In genomic region chr6:52851019-52851418, GRCm38 (mm10) we compare ENCODE assay signal across 8 mouse cellular contexts.
A peak's percentile ranks its signal among the peaks of the same experiment; 100 is the strongest.
DNase-seq lines count a peak whose midpoint lies in the region; ATAC-seq and TF ChIP-seq lines count a peak whose summit lies in the region.

No protein-coding gene starts in this region.

- H3K4me1 ChIP-seq in kidney, postnatal 0 days (replicated peaks; ENCODE audit: insufficient read depth, low read length) = 0 out of 2 replicates have a peak, but pooled peaks cover 5% of the 10 kb centered on the region
- peaks cover 36% of the 10 kb centered on the region for H3K4me1 ChIP-seq in neural tube, embryonic 13.5 days (replicated peaks)

- 47% methylated on average over 5 of the region's 5 CpGs for WGBS in kidney, postnatal 0 days
- 70% methylated on average over 5 of the region's 5 CpGs for WGBS in neural tube, embryonic 13.5 days

- H3K4me2 ChIP-seq in kidney, postnatal 0 days (ENCODE audit: low read length) = 0 out of 2 replicates have a peak overlapping the region, but pooled peaks have one; percentile 16
- H3K4me2 ChIP-seq in neural tube, embryonic 13.5 days = no peak overlapping the region

- no peak; the same call in 1 of the 2 replicates for ATAC-seq in kidney, postnatal 0 days (replicated peaks; ENCODE audit: low FRiP score, low read depth)
- ATAC-seq in neural tube, embryonic 13.5 days (ENCODE audit: low read depth) = no peak
- no peak for ATAC-seq in megakaryocyte-erythroid progenitor cell, adult 5-6 weeks (replicated peaks; ENCODE audit: low FRiP score, low TSS enrichment, poor library complexity, severe bottlenecking)

- H3K9me3 ChIP-seq in kidney, postnatal 0 days (replicated peaks; ENCODE audit: low read length) = no peaks in the 10 kb centered on the region
- H3K9me3 ChIP-seq in neural tube, embryonic 13.5 days = no peaks in the 10 kb centered on the region

- H3K36me3 ChIP-seq in kidney, postnatal 0 days (ENCODE audit: insufficient read depth, low read length) = no peaks in the 10 kb centered on the region
- H3K36me3 ChIP-seq in neural tube, embryonic 13.5 days = no peaks in the 10 kb centered on the region

- H3K4me3 ChIP-seq in kidney, postnatal 0 days (replicated peaks; ENCODE audit: low read depth, low read length) = no peak overlapping the region
- no peak overlapping the region for H3K4me3 ChIP-seq in neural tube, embryonic 13.5 days

- TF ChIP-seq CTCF in kidney, postnatal 0 days (IDR thresholded peaks at IDR 0.05; ENCODE audit: low read depth) = no peak

- H3K9ac ChIP-seq in kidney, postnatal 0 days (ENCODE audit: low read depth, low read length) = no peak overlapping the region
- no peak overlapping the region for H3K9ac ChIP-seq in neural tube, embryonic 13.5 days

- H3K27me3 ChIP-seq in kidney, postnatal 0 days (ENCODE audit: insufficient read depth, low read length) = no peaks in the 10 kb centered on the region
- no peaks in the 10 kb centered on the region for H3K27me3 ChIP-seq in neural tube, embryonic 13.5 days

- DNase-seq in adrenal gland, postnatal 10 days = peak; percentile 52
- no peak for DNase-seq in adrenal gland, adult 18-20 months (ENCODE audit: low spot score in 2 of 2)
- peak; percentile 38 for DNase-seq in adipocyte (ENCODE audit: low spot score)
- peak; percentile 80 for DNase-seq in heart, adult 8-10 months (ENCODE audit: low spot score)
- DNase-seq in kidney, postnatal 0 days (ENCODE audit: low spot score) = peak; percentile 65
- no peak for DNase-seq in cerebellum, adult 11-12 months

- no peak overlapping the region for H3K27ac ChIP-seq in kidney, postnatal 0 days
- peak overlapping the region; percentile 54 for H3K27ac ChIP-seq in neural tube, embryonic 13.5 days (replicated peaks)

Comparison
In these comparisons a context has a peak if more than half of its experiments do, and no peak if none do; other contexts are left out.
1. DNase-seq: peak in adrenal gland, postnatal 10 days (single experiment), adipocyte (single experiment), heart, adult 8-10 months (single experiment) and kidney, postnatal 0 days (single experiment); none in adrenal gland, adult 18-20 months (0 of 2) and cerebellum, adult 11-12 months (single experiment).